Mouse (Mus musculus) stomach, embryonic 15.5 days (tissue): Measurements from ENCODE around the gene Fam196a. TPM values are rescaled to one million over a fixed set of nuclear protein-coding genes. Genes with fewer than 3 reads are reported as not detected.

Experiments used
- ATAC-seq: fragments of 200-750 bp; cut with Nextera tagmentation; 2 replicates; pipeline ENCODE4 v1.8.0; 2017; ENCODE audit warnings: low read depth, moderate number of reproducible peaks, moderate TSS enrichment; ENCODE audit not compliant: insufficient read depth, low FRiP score
- H3K27ac ChIP-seq: fragments of 300-500 bp; sonication (generic); 2 replicates; pipeline ENCODE4 v1.5.1; 2015; ENCODE audit warnings: mild to moderate bottlenecking, inconsistent platforms
- H3K27me3 ChIP-seq: fragments of 300-500 bp; sonication (generic); replicated peaks from 2 replicates; pipeline ENCODE4 v1.6.1; 2015; ENCODE audit warnings: inconsistent platforms
- H3K36me3 ChIP-seq: fragments of 300-500 bp; sonication (generic); 2 replicates; pipeline ENCODE4 v1.6.1; 2015; ENCODE audit warnings: inconsistent platforms
- H3K4me1 ChIP-seq: fragments of 300-500 bp; sonication (generic); 2 replicates; pipeline ENCODE4 v1.6.1; 2015; ENCODE audit warnings: inconsistent platforms
- H3K4me2 ChIP-seq: fragments of 300-500 bp; sonication (generic); 2 replicates; pipeline ENCODE4 v1.6.1; 2015; ENCODE audit warnings: mild to moderate bottlenecking, inconsistent platforms
- H3K4me3 ChIP-seq: fragments of 300-500 bp; sonication (generic); replicated peaks from 2 replicates; pipeline ENCODE4 v1.5.1; 2015; ENCODE audit warnings: inconsistent platforms
- H3K9ac ChIP-seq: fragments of 300-500 bp; sonication (generic); 2 replicates; pipeline ENCODE4 v1.6.1; 2015; ENCODE audit warnings: inconsistent platforms
- H3K9me3 ChIP-seq: fragments of 300-500 bp; sonication (generic); 2 replicates; pipeline ENCODE4 v1.6.1; 2016; ENCODE audit warnings: inconsistent platforms
- WGBS: fragments of 180-500 bp; shearing (Covaris S2); methylation state at CpG from one replicate; pipeline ENCODE4 v1.1.7; 2015; 5-methylcytosine and 5-hydroxymethylcytosine counted together
- polyA plus RNA-seq: library from polyadenylated mRNA; unstranded; fragments of >200 nt; fragmentation: Nextera tagmentation; extraction: Ambion mirVana; gene quantifications from 2 replicates; pipeline ENCODE4 v1.2.1, GENCODE M21; 2015

Fam196a gene
- polyA plus RNA-seq, 1 experiment from 2014 or later = 2.3 TPM

- Histone ChIP-seq H3K4me1 (no peaks in the 10 kb centered on the region), H3K9me3 (no peaks in the 10 kb centered on the region), H3K4me3 (no peak overlapping the region), H3K36me3 (no peaks in the 10 kb centered on the region), H3K27ac (no peak overlapping the region), H3K27me3 (no peaks in the 10 kb centered on the region), H3K4me2 (no peak overlapping the region), H3K9ac (no peak overlapping the region)
- 74% methylated on average over 2 of the region's 2 CpGs for WGBS
- no peak for ATAC-seq
Observed at GRCm38 (mm10) chr7:134894604-134895003, 43.6 kb downstream of the Fam196a start.

DNA sequence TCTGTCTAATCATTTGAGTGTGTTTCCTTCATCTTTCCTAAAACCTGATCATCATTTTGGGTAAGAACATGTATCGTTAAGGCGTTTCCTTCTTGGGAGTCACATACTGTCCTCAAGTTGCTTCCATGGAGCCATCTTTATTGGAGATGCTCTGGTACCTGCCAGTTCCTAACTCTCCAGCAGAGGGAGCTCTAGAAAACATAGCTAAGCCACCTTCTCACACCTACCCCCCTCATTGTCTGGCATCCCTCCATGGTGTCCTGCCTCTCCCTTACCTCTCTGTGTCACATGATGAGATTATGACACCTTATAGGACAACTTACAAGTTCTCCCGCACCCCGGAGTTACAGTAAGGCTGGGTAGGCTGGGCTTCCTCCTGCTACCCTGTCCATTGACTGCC lies 45.3 kb downstream of the Fam196a start:
- Histone ChIP-seq H3K36me3 (no peaks in the 10 kb centered on the region), H3K9ac (no peak overlapping the region), H3K4me2 (no peak overlapping the region), H3K9me3 (no peaks in the 10 kb centered on the region), H3K27me3 (no peaks in the 10 kb centered on the region), H3K4me3 (no peak overlapping the region), H3K27ac (no peak overlapping the region), H3K4me1 (no peaks in the 10 kb centered on the region)
- WGBS = 84% methylated on average over 4 of the region's 4 CpGs
- no peak for ATAC-seq

GRCm38 (mm10) chr7:134892449-134892871 lies 45.8 kb downstream of the Fam196a start:
- WGBS = 94% methylated on average over 13 of the region's 13 CpGs
- no peak overlapping the region for H3K4me3 ChIP-seq
- no peaks in the 10 kb centered on the region for H3K27me3 ChIP-seq

DNA sequence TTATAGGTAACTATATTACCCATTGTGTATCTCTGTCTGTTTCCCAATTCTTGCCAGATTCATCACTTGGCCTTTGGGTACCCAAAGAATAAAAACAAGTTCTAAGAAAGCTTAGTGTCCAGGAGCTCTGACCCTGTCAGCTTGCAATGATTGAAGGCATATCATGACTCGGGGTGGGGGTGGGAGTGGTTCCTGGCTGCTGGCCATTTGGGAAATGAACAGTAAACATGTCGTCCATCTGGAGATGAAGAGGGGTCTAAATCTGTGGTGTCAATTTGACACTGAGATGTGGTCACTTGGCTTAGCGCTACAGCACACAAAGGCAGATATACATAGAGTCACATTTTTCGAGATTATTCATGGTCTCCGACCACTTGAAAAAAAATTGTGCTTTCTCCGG lies 54.7 kb downstream of the Fam196a start:
- no peak overlapping the region for H3K4me3 ChIP-seq
- no peaks in the 10 kb centered on the region for H3K36me3 ChIP-seq
- H3K4me2 ChIP-seq = no peak overlapping the region
- H3K27ac ChIP-seq = no peak overlapping the region
- 55% methylated on average over 6 of the region's 6 CpGs for WGBS
- H3K4me1 ChIP-seq = no peaks in the 10 kb centered on the region
- no peaks in the 10 kb centered on the region for H3K27me3 ChIP-seq
- no peaks in the 10 kb centered on the region for H3K9me3 ChIP-seq
- no peak for ATAC-seq
- no peak overlapping the region for H3K9ac ChIP-seq

More at GRCm38 (mm10) chr7:134892449-134892871, 45.8 kb downstream of the Fam196a start:
- H3K27ac ChIP-seq = no peak overlapping the region
- no peaks in the 10 kb centered on the region for H3K9me3 ChIP-seq
- H3K9ac ChIP-seq = no peak overlapping the region
- no peak overlapping the region for H3K4me2 ChIP-seq
- no peak for ATAC-seq
- H3K36me3 ChIP-seq = no peaks in the 10 kb centered on the region
- no peaks in the 10 kb centered on the region for H3K4me1 ChIP-seq

- WGBS = 77% methylated on average over 6 of the region's 6 CpGs
- ATAC-seq = no peak
- H3K4me1 ChIP-seq = no peaks in the 10 kb centered on the region
Observed at GRCm38 (mm10) chr7:134880431-134880830, 57.8 kb downstream of the Fam196a start.

DNA sequence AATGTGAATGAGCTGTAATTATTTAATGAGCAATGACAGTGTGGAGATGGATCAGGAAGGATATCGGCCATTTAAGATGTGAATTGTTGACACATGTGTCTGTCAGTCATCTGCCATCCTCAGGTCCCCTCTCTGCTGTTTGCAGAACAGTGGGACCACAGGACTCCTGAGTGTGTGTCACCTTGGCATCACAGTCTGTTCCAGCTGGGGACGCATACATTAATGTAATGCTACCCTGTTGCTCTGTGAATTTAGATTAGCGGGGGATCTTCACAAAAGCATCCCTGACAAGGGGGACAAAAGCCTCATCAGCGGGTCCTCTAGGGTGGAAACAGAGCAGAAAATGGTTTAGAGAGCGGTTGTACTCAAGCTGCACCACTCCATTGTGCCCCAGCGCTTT lies 59.2 kb downstream of the Fam196a start:
- no peak for ATAC-seq
- Histone ChIP-seq H3K4me2 (no peak overlapping the region), H3K9ac (no peak overlapping the region), H3K36me3 (0 out of 2 replicates have a peak, but pooled peaks cover 9% of the 10 kb centered on the region), H3K4me3 (no peak overlapping the region), H3K27ac (no peak overlapping the region), H3K9me3 (no peaks in the 10 kb centered on the region), H3K27me3 (no peaks in the 10 kb centered on the region), H3K4me1 (no peaks in the 10 kb centered on the region)
- WGBS = 85% methylated on average over 6 of the region's 6 CpGs

More at GRCm38 (mm10) chr7:134880431-134880830, 57.8 kb downstream of the Fam196a start:
- Histone ChIP-seq H3K27me3 (no peaks in the 10 kb centered on the region), H3K4me2 (no peak overlapping the region), H3K9ac (no peak overlapping the region), H3K36me3 (0 out of 2 replicates have a peak, but pooled peaks cover under 1% of the 10 kb centered on the region), H3K4me3 (no peak overlapping the region), H3K27ac (no peak overlapping the region), H3K9me3 (no peaks in the 10 kb centered on the region)

- Histone ChIP-seq H3K4me3 (no peak overlapping the region), H3K9me3 (no peaks in the 10 kb centered on the region), H3K27ac (no peak overlapping the region), H3K4me2 (no peak overlapping the region), H3K36me3 (0 out of 2 replicates have a peak, but pooled peaks cover 9% of the 10 kb centered on the region), H3K4me1 (no peaks in the 10 kb centered on the region), H3K27me3 (no peaks in the 10 kb centered on the region), H3K9ac (no peak overlapping the region)
- WGBS = 93% methylated on average over 7 of the region's 7 CpGs
- ATAC-seq = no peak
Observed at GRCm38 (mm10) chr7:134872981-134873380, 65.2 kb downstream of the Fam196a start.

- no peak overlapping the region for H3K4me2 ChIP-seq
- no peak overlapping the region for H3K4me3 ChIP-seq
- 65% methylated on average over 3 of the region's 3 CpGs for WGBS
- H3K9me3 ChIP-seq = no peaks in the 10 kb centered on the region
- H3K36me3 ChIP-seq = 0 out of 2 replicates have a peak, but pooled peaks cover 9% of the 10 kb centered on the region
- H3K9ac ChIP-seq = no peak overlapping the region
- H3K27ac ChIP-seq = no peak overlapping the region
- H3K27me3 ChIP-seq = no peaks in the 10 kb centered on the region
- ATAC-seq = no peak
- no peaks in the 10 kb centered on the region for H3K4me1 ChIP-seq
Observed at GRCm38 (mm10) chr7:134872511-134872910, 65.7 kb downstream of the Fam196a start.

GRCm38 (mm10) chr7:134864175-134864574 lies 74.1 kb downstream of the Fam196a start:
- ATAC-seq = no peak
- Histone ChIP-seq H3K4me3 (no peak overlapping the region), H3K9ac (no peak overlapping the region), H3K9me3 (no peaks in the 10 kb centered on the region), H3K4me1 (no peaks in the 10 kb centered on the region), H3K27me3 (no peaks in the 10 kb centered on the region), H3K36me3 (no peaks in the 10 kb centered on the region), H3K4me2 (no peak overlapping the region), H3K27ac (no peak overlapping the region)
- WGBS = 53% methylated on average over 2 of the region's 2 CpGs

GRCm38 (mm10) chr7:134862000-134862399 lies 76.2 kb downstream of the Fam196a start:
- H3K36me3 ChIP-seq = no peaks in the 10 kb centered on the region
- no peak overlapping the region for H3K4me3 ChIP-seq
- no peak overlapping the region for H3K4me2 ChIP-seq
- H3K27ac ChIP-seq = no peak overlapping the region
- no peak overlapping the region for H3K9ac ChIP-seq
- WGBS = 88% methylated on average over 6 of the region's 6 CpGs
- H3K4me1 ChIP-seq = no peaks in the 10 kb centered on the region
- ATAC-seq = no peak
- no peaks in the 10 kb centered on the region for H3K9me3 ChIP-seq
- no peaks in the 10 kb centered on the region for H3K27me3 ChIP-seq

- WGBS = 87% methylated on average over 4 of the region's 4 CpGs
- no peak for ATAC-seq
- Histone ChIP-seq H3K4me3 (no peak overlapping the region), H3K27ac (no peak overlapping the region), H3K27me3 (no peaks in the 10 kb centered on the region), H3K4me1 (no peaks in the 10 kb centered on the region), H3K9me3 (no peaks in the 10 kb centered on the region), H3K36me3 (no peaks in the 10 kb centered on the region), H3K4me2 (no peak overlapping the region), H3K9ac (no peak overlapping the region)
Observed at GRCm38 (mm10) chr7:134842751-134843150, 95.5 kb downstream of the Fam196a start.

DNA sequence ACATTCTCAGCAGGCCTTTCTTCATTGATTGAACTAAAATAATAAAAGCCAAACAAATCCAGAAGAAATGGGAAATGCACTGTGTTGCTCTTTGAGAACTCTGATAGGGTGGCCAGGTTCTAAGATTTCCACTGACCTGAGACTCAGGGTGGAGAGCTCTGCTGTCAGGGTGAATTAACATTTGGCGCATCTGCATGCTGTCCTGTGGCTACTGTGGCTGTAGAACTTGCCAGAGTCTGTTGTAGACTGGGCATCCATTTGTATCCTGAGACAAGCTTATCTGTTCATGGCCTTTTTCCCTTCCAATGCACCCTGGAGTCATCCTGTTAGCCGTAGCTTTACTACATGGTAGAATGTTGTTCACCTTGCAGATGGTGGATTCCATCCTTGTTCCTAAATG lies 98.2 kb downstream of the Fam196a start:
- no peak overlapping the region for H3K9ac ChIP-seq
- H3K27ac ChIP-seq = no peak overlapping the region
- 90% methylated on average over 2 of the region's 2 CpGs for WGBS
- H3K36me3 ChIP-seq = no peaks in the 10 kb centered on the region
- H3K27me3 ChIP-seq = no peaks in the 10 kb centered on the region
- no peak overlapping the region for H3K4me3 ChIP-seq
- H3K9me3 ChIP-seq = no peaks in the 10 kb centered on the region
- no peak for ATAC-seq
- H3K4me1 ChIP-seq = no peaks in the 10 kb centered on the region
- no peak overlapping the region for H3K4me2 ChIP-seq
